Mouse (Mus musculus): Measurements from ENCODE around the gene Hadh. TPM values are rescaled to one million over a fixed set of nuclear protein-coding genes. Genes with fewer than 3 reads are reported as not detected.

Gene Hadh
- polyA plus RNA-seq, 1 experiment, result 70.7 TPM

DNA sequence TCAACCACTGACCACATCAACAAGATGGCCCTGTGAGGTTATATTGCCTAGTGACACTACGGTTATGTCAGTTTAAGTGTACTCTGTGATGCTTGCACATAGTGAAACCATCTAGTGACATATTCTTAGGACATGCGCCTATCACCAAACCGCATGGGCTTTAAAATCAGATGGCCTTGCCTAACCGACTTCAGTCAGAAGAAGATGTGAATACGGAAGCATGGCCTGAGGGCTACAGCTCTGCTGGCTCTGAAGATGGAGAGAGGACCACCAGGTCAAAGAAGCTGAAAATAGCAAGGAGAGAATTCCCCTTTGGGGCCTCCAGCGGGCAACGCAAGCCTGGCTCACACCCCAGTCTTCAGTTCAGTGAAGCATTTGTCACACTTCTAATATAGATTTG, 25.0 kb upstream of the Hadh start:
- no peaks in the 10 kb centered on the region for H3K27me3 ChIP-seq (ENCODE audit: control insufficient read depth, insufficient read depth, insufficient read length)
- no peak overlapping the region for H3K4me3 ChIP-seq
- H3K79me2 ChIP-seq (ENCODE audit: control insufficient read depth, insufficient read depth), result no peaks in the 10 kb centered on the region
- TF ChIP-seq POLR2A (IDR thresholded peaks at IDR 0.05; ENCODE audit: insufficient read length, low read depth) (no peak), MYOD1 (IDR thresholded peaks at IDR 0.05; ENCODE audit: control insufficient read depth in 1 of 3, insufficient read length in 2 of 3, low read depth in 2 of 3) (no peak), TCF12 (IDR thresholded peaks at IDR 0.05; ENCODE audit: insufficient read depth, poor library complexity, severe bottlenecking) (no peak), USF1 (IDR thresholded peaks at IDR 0.05; ENCODE audit: low read depth) (no peak)
- H3ac ChIP-seq (ENCODE audit: control insufficient read depth, insufficient read length), result no peak overlapping the region
- H3K36me3 ChIP-seq (ENCODE audit: control insufficient read depth, insufficient read depth), result no peaks in the 10 kb centered on the region
- no peak overlapping the region for H3K4me2 ChIP-seq (ENCODE audit: low read depth)

GRCm38 (mm10) chr3:131295513-131296200, 23.8 kb upstream of the Hadh start:
- Histone ChIP-seq H3K36me3 (ENCODE audit: control insufficient read depth, insufficient read depth) (no peaks in the 10 kb centered on the region), H3K27me3 (ENCODE audit: control insufficient read depth, insufficient read depth, insufficient read length) (no peaks in the 10 kb centered on the region), H3K79me2 (ENCODE audit: control insufficient read depth, insufficient read depth) (no peaks in the 10 kb centered on the region), H3K4me2 (ENCODE audit: low read depth) (no peak overlapping the region), H3K4me3 (no peak overlapping the region), H3ac (ENCODE audit: control insufficient read depth, insufficient read length) (no peak overlapping the region)
- TF ChIP-seq POLR2AphosphoS2 (IDR thresholded peaks at IDR 0.05; ENCODE audit: insufficient read length, low read depth), result no peak
- TF ChIP-seq REST (IDR thresholded peaks at IDR 0.05; ENCODE audit: insufficient read depth, insufficient read length), result no peak
- TF ChIP-seq MAX (IDR thresholded peaks at IDR 0.05; ENCODE audit: low read depth), result no peak
- no peak for TF ChIP-seq USF1 (IDR thresholded peaks at IDR 0.05; ENCODE audit: low read depth)
- no peak for TF ChIP-seq E2F4 (IDR thresholded peaks at IDR 0.05; ENCODE audit: insufficient read depth)
- no peak for TF ChIP-seq POLR2A (IDR thresholded peaks at IDR 0.05; ENCODE audit: insufficient read length, low read depth)
- TF ChIP-seq MYOD1 (IDR thresholded peaks at IDR 0.05; ENCODE audit: control insufficient read depth in 1 of 3, insufficient read length in 2 of 3, low read depth in 2 of 3), result no peak
- no peak for TF ChIP-seq CEBPB (IDR thresholded peaks at IDR 0.05; ENCODE audit: insufficient read depth, poor library complexity, severe bottlenecking)
- no peak for TF ChIP-seq TCF12 (IDR thresholded peaks at IDR 0.05; ENCODE audit: insufficient read depth, poor library complexity, severe bottlenecking)
- no peak for TF ChIP-seq MYOG (IDR thresholded peaks at IDR 0.05; ENCODE audit: control insufficient read depth in 1 of 3, insufficient read depth in 1 of 3, insufficient read length in 2 of 3, low read depth in 2 of 3)
- TF ChIP-seq TCF3 (IDR thresholded peaks at IDR 0.05; ENCODE audit: insufficient read length, low read depth), result no peak
- TF ChIP-seq SRF (IDR thresholded peaks at IDR 0.05; ENCODE audit: control insufficient read depth, insufficient read length, low read depth), result no peak

DNA sequence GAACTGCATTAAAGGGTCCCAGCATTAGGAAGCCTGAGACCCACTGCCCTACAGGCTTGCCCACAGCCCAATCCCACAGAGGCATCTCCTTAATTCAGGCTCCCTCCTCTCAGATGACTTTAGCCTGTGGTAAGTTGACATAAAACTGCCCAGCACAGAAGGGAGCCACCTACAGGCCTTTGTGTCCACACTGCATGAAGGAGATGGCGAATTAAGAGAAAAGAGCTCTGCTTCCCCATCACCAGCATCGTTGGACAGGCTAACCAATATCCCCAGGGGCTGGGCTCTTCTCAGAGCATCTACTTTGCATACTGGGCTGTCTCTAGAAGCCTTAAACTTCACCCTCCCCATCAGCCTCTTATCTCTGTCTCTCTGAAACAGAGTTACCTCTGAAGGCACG, 22.6 kb upstream of the Hadh start:
- Histone ChIP-seq H3K27me3 (ENCODE audit: control insufficient read depth, insufficient read depth, insufficient read length) (no peaks in the 10 kb centered on the region), H3K4me2 (ENCODE audit: low read depth) (no peak overlapping the region), H3K36me3 (ENCODE audit: control insufficient read depth, insufficient read depth) (no peaks in the 10 kb centered on the region), H3K79me2 (ENCODE audit: control insufficient read depth, insufficient read depth) (no peaks in the 10 kb centered on the region), H3K4me3 (no peak overlapping the region), H3ac (ENCODE audit: control insufficient read depth, insufficient read length) (no peak overlapping the region)
- TF ChIP-seq MYOG (IDR thresholded peaks at IDR 0.05; ENCODE audit: control insufficient read depth in 1 of 3, insufficient read depth in 1 of 3, insufficient read length in 2 of 3, low read depth in 2 of 3), result no peak

GRCm38 (mm10) chr3:131292959-131293358, 21.1 kb upstream of the Hadh start:
- Histone ChIP-seq H3K36me3 (ENCODE audit: control insufficient read depth, insufficient read depth) (no peaks in the 10 kb centered on the region), H3K27me3 (ENCODE audit: control insufficient read depth, insufficient read depth, insufficient read length) (no peaks in the 10 kb centered on the region), H3K4me3 (no peak overlapping the region), H3K79me2 (ENCODE audit: control insufficient read depth, insufficient read depth) (no peaks in the 10 kb centered on the region), H3K4me2 (ENCODE audit: low read depth) (no peak overlapping the region), H3ac (ENCODE audit: control insufficient read depth, insufficient read length) (no peak overlapping the region)
- TF ChIP-seq USF1 (IDR thresholded peaks at IDR 0.05; ENCODE audit: low read depth) (no peak), POLR2A (IDR thresholded peaks at IDR 0.05; ENCODE audit: insufficient read length, low read depth) (no peak), MYOG (IDR thresholded peaks at IDR 0.05; ENCODE audit: control insufficient read depth in 1 of 3, insufficient read depth in 1 of 3, insufficient read length in 2 of 3, low read depth in 2 of 3) (no peak), REST (IDR thresholded peaks at IDR 0.05; ENCODE audit: insufficient read depth, insufficient read length) (no peak), POLR2AphosphoS2 (IDR thresholded peaks at IDR 0.05; ENCODE audit: insufficient read length, low read depth) (no peak)

DNA sequence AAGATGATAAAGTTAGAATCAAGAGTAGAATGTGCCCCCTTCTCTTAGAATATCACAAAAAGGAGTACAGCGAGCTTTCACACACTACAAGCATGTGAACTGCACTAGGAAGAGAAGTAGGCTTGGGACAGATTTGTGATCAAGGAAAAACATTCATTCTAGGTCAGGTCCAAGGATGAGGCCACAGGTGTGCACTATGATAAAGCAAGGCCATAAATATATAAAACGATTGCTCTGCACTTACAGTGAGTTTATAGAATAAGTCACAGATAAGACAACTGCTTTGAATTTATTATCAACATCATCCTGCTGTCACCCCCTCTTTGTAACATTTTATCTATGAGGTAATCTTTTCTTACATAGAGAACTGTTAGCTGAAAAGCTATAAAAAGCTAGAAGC, 20.4 kb upstream of the Hadh start:
- Histone ChIP-seq H3K27me3 (ENCODE audit: control insufficient read depth, insufficient read depth, insufficient read length) (no peaks in the 10 kb centered on the region), H3K4me3 (no peak overlapping the region), H3K4me2 (ENCODE audit: low read depth) (no peak overlapping the region), H3K79me2 (ENCODE audit: control insufficient read depth, insufficient read depth) (no peaks in the 10 kb centered on the region), H3ac (ENCODE audit: control insufficient read depth, insufficient read length) (no peak overlapping the region), H3K36me3 (ENCODE audit: control insufficient read depth, insufficient read depth) (no peaks in the 10 kb centered on the region)
- TF ChIP-seq E2F4 (IDR thresholded peaks at IDR 0.05; ENCODE audit: insufficient read depth) (no peak), POLR2AphosphoS2 (IDR thresholded peaks at IDR 0.05; ENCODE audit: insufficient read length, low read depth) (no peak), POLR2A (IDR thresholded peaks at IDR 0.05; ENCODE audit: insufficient read length, low read depth) (no peak), MYOG (IDR thresholded peaks at IDR 0.05; ENCODE audit: control insufficient read depth in 1 of 3, insufficient read depth in 1 of 3, insufficient read length in 2 of 3, low read depth in 2 of 3) (no peak), USF1 (IDR thresholded peaks at IDR 0.05; ENCODE audit: low read depth) (no peak), MYOD1 (IDR thresholded peaks at IDR 0.05; ENCODE audit: control insufficient read depth in 1 of 3, insufficient read length in 2 of 3, low read depth in 2 of 3) (no peak), CEBPB (IDR thresholded peaks at IDR 0.05; ENCODE audit: insufficient read depth, poor library complexity, severe bottlenecking) (no peak), TCF3 (IDR thresholded peaks at IDR 0.05; ENCODE audit: insufficient read length, low read depth) (no peak), REST (IDR thresholded peaks at IDR 0.05; ENCODE audit: insufficient read depth, insufficient read length) (no peak), TCF12 (IDR thresholded peaks at IDR 0.05; ENCODE audit: insufficient read depth, poor library complexity, severe bottlenecking) (no peak), MAX (IDR thresholded peaks at IDR 0.05; ENCODE audit: low read depth) (no peak), SRF (IDR thresholded peaks at IDR 0.05; ENCODE audit: control insufficient read depth, insufficient read length, low read depth) (no peak)

Data from myocyte (in vitro differentiated cells).